Mouse (Mus musculus): Measurements from ENCODE around the gene Lrrtm4. TPM values are rescaled to one million over a fixed set of nuclear protein-coding genes. Genes with fewer than 3 reads are reported as not detected.

Gene Lrrtm4
- not detected for polyA plus RNA-seq (2014; fragmentation: Illumina TruSeq; extraction: RNeasy Lipid Tissue Mini Kit (QIAGEN cat#74804); ENCODE audit: insufficient read depth, low read depth, low replicate concordance)

GRCm38 (mm10) chr6:80018765-80019164 lies at the start of gene Lrrtm4:
Gene Lrrtm4 (plus strand): TSS chr6:80018877.

Other genes with a start within 250 kb of the Lrrtm4 start
- not detected for gene Gm20594, start 201.0 kb upstream of the Lrrtm4 start, polyA plus RNA-seq (2014; fragmentation: Illumina TruSeq; extraction: RNeasy Lipid Tissue Mini Kit (QIAGEN cat#74804); ENCODE audit: insufficient read depth, low read depth, low replicate concordance)